Mouse (Mus musculus): ENCODE results near the gene Gstm1.
A peak's percentile ranks its signal among the peaks of the same experiment; 100 is the strongest.
"Not testable (repeated sequence)": the region's sequence is repeated elsewhere in the genome, so short reads cannot be mapped to it uniquely, and the experiment has no call there.

Gstm1 gene

DNA sequence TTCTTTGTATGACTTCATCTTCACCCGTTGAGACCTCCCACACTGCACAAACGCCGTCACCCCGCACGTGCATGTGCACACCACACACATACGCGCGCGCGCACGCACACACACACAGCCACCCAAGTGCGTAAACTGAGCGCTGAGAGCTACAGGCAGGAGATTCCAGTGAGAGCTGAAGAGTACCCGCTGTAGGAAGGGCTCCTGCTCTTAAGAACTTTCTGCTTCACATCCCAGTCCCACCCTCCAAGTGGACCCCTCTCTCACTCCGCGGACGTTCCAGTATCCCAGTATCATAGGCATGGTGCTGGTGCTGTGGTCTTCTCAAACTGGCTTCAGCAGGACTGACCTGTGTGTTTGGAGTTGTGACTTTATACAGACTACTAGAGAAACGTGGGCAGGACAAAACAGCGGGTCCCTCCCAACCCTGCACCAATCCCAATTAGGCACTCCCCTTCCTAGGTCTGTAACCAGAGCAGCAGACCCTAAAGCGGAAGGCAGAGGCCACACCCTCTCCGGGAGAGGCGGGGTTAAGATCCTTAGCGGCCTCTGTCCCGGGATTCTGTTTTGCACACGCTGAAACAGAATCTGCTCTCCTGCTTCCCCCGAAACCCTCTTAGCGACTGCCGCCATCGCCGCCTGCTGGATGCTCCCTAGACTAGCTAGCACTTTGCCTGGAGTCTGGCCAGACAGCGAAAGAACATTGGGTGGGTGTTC, at the start of gene Gstm1:
Gstm1 (minus strand) TSS at position 501 of the 717 bp plus-strand sequence.
- peak; percentile 95 to 98 for DNase-seq (ENCODE audit: low spot score in 2 of 2)

GRCm38 (mm10) chr3:108067370-108067934, 49.7 kb upstream of the Gstm1 start:
- no peak for DNase-seq (ENCODE audit: low spot score in 2 of 2)

- no peak for DNase-seq (ENCODE audit: low spot score in 2 of 2)
These were observed 47.8 kb upstream of the Gstm1 start for GRCm38 (mm10) chr3:108065551-108065950.

GRCm38 (mm10) chr3:108064672-108065071, 46.9 kb upstream of the Gstm1 start:
- DNase-seq (ENCODE audit: low spot score in 2 of 2), result no peak

GRCm38 (mm10) chr3:108062648-108063047, 44.9 kb upstream of the Gstm1 start:
- DNase-seq (ENCODE audit: low spot score in 2 of 2), result no peak

GRCm38 (mm10) chr3:108061420-108061819, 43.6 kb upstream of the Gstm1 start:
- DNase-seq (ENCODE audit: low spot score in 2 of 2), result peak in 1 of 2 experiments; percentile 30

- DNase-seq (ENCODE audit: low spot score in 2 of 2), result no peak
These were observed 32.7 kb upstream of the Gstm1 start for GRCm38 (mm10) chr3:108050493-108050892.

- no peak for DNase-seq (ENCODE audit: low spot score in 2 of 2)
These were observed 30.5 kb upstream of the Gstm1 start for GRCm38 (mm10) chr3:108048306-108048705.

GRCm38 (mm10) chr3:108046944-108047655, 29.3 kb upstream of the Gstm1 start:
- DNase-seq (ENCODE audit: low spot score in 2 of 2), result no peak

GRCm38 (mm10) chr3:108044394-108045140, 26.8 kb upstream of the Gstm1 start, which contains the start of gene Gstm4:
Gstm4 (minus strand) TSS chr3:108044894.
- peak; percentile 86 to 94 for DNase-seq (ENCODE audit: low spot score in 2 of 2)

GRCm38 (mm10) chr3:108033156-108033555, 15.4 kb upstream of the Gstm1 start:
- DNase-seq (ENCODE audit: low spot score in 2 of 2), result no peak

GRCm38 (mm10) chr3:108032113-108032512, 14.3 kb upstream of the Gstm1 start:
- DNase-seq (ENCODE audit: low spot score in 2 of 2), result no peak

- DNase-seq (ENCODE audit: low spot score in 2 of 2), result no peak
These were observed 11.0 kb upstream of the Gstm1 start for GRCm38 (mm10) chr3:108028641-108029365.

- no peak for DNase-seq (ENCODE audit: low spot score in 2 of 2)
These were observed 8.8 kb upstream of the Gstm1 start for GRCm38 (mm10) chr3:108026597-108026996.

DNA sequence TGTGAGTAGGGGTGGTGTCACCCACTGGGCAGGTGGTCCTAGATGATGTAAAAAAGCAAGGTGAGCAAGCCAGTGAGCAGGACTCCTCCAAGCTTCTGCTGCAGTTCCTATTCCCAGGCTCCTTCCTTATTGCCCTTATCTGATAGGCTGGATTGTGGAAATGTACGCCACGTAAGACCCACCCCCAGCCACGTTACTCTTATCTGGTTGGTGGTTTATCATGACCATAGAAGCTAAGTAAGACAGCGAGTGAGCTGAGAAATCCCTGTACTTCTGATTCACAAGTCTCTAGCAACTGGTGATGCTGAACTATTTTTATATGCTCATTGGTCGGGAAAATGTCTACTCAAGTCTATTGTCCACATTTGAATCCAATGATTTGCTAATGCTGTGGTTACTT, 8.3 kb upstream of the Gstm1 start:
- DNase-seq (ENCODE audit: low spot score in 2 of 2), result no peak

GRCm38 (mm10) chr3:108025318-108025717, 7.5 kb upstream of the Gstm1 start:
- peak in 1 of 2 experiments; percentile 70 for DNase-seq (ENCODE audit: low spot score in 2 of 2)

DNA sequence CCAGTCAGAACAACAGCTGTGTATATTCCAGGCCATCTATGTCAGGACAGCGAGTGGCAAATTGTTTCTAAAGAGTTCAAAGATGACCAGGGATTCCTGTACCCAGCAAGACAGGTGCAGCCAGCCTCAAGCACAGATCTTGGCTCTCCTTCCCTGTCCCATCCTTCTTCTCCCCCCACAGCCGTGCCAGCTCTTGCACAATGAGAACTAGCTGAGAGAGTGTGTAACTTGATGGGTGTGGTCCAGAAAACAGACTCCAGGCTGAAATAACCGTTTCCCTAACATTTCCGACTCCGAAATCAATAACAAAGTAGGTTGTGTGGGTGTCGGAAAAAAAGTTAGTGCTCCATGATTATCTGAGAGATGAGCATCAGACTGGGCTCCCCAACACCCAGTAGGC, 4.9 kb upstream of the Gstm1 start:
- DNase-seq (ENCODE audit: low spot score in 2 of 2), result peak in 1 of 2 experiments; percentile 84

- DNase-seq (ENCODE audit: low spot score in 2 of 2), result not testable (repeated sequence)
These were observed 2.7 kb upstream of the Gstm1 start for GRCm38 (mm10) chr3:108020351-108021022.

DNA sequence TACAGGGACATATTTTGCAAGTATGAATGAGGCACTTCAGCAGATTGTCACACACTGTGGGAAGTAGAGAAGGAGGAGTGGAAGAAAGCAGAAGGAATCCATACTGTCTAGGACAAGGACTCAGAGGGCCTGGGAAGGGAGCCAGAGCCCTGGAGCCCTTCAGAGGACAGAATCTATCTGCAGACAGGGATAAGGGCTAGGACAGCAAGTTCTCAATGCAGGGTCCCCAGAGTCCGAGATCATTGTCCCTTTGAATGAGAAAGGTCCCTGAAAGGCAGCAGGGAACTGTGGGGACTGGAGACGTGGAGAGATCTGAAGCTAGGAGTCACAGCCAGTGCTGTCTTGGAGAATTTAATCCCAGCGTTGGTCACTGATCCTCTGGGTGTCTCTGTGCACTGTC, 1.5 kb upstream of the Gstm1 start:
- not testable (repeated sequence) for DNase-seq (ENCODE audit: low spot score in 2 of 2)

DNA sequence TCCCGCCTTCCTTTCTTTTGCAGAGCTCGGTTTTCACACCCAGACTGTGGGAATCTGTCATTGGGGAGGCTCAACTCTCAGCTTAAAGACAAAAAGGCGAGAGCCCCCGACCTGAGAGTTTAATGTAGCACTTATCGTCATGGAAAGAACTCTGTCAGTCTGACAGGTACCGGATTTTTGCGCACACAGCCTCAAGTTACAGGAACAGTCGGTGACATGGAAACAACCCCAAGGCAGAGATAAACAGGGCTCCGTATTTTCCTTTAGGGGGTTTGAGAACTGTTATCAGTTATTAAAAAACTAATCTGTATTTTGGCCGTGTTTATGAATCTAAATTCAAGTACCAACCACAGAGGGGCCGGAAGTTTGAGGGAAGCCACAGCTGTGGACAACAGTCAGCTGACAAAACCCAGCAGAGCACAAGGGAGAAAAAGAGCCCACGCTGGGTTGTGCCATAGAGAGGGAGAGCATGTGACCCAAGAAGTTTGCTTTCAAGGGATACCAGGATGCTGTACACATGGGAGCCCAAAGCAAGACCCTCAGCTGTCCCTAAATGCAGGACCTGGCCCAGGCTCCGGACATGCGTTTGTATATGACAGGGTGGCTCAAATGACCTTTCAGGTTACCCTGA, 532 bp upstream of the Gstm1 start:
- DNase-seq (ENCODE audit: low spot score in 2 of 2), result no peak

All from urinary bladder, postnatal 36 days (tissue).